Mouse (Mus musculus) B cell, adult (primary cell): ENCODE measurements around the gene Tcp11x2. TPM values are rescaled to one million over a fixed set of nuclear protein-coding genes. Genes with fewer than 3 reads are reported as not detected.

Source experiments
- total RNA-seq: library from RNA; stranded (reverse); gene quantifications from 4 replicates; pipeline ENCODE4 v1.2.4, GENCODE M21; 2023; ENCODE audit not compliant: inconsistent age

Gene Tcp11x2
- total RNA-seq: not detected in 4 replicates

DNA sequence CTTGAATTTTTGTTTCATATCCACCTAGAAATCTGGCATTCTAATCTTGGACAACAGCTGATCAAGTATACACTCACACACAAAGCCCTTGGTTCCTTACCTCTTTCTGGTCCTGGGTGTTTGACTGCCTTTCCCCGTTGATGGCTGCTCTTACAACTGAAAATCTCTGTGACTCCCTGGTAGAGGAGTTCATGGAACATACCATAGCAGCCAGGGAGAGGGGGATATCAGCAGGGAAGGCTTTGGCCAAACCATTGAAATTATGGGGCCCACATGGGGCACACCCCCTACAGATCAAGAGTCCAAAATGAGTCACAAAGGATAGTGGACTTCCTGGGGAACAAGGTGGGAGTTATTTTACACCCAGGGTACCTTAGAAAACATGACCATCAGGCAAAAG lies at the start of gene Tcp11x2:
Gene Tcp11x2, minus strand, starts transcription at position 158 of the 400 bp plus-strand sequence.

DNA sequence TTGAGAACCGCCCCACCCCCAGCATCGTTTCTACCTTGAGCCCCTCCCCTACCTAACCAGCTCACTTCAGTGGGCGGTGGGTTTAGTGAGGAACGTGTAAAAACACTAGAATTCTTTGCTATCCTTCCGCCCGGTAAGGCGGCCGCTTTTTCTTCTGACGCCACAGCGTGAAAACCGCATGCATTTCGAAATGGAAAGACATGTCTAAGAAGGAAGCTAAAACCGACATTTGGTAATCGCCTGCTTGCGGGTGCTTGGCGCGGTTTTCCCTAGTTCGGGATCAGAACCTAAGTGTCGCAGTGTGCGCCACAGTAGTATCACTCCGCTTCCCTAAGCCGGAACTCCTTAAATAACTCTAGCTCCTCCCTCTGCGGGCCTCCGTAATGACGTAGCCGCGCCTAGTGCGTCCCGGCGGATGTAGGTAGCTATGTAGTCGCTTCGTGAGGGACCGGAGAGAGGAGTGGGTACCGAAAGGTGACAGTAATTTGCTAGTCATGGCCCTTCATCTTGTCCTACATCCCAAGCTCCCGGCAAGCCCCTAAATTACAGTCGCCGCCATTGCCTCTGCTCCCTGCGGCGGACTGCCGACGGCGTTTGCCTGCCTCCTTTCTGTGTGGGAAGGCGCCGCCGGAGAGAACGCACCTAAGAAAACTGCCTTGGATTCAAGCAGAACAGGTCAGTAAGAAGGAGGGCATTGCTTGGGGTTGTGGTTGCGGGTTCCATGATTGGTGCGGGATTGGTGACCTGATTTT lies 48.9 kb upstream of the Tcp11x2 start, which contains the start of the genes Armcx5 and Gprasp1:
Gene Armcx5, plus strand, starts transcription at position 430 of the 752 bp plus-strand sequence.
Gene Gprasp1, plus strand, starts transcription at position 430 of the 752 bp plus-strand sequence.

DNA sequence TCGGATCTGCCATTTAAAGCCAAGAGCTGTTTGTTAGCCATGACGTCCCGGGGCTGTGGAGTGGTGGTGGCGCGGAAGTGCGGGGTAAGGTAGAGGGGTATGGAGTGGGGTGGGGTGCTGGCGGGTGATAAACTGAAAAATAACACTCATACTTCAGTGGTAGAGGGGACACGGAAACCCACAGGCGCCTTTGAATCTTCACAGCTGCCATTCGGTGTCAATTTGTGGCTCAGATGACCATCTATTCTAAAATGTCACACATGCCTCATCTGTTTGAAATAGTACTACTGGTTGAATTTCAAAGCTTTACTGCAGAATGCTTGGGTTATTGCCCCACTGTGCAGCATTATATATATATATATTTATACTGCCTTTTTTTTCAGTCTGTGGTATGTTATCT lies 31.6 kb upstream of the Tcp11x2 start, which contains the start of gene Tmsb15a:
Gene Tmsb15a, minus strand, starts transcription at position 101 of the 400 bp plus-strand sequence.

DNA sequence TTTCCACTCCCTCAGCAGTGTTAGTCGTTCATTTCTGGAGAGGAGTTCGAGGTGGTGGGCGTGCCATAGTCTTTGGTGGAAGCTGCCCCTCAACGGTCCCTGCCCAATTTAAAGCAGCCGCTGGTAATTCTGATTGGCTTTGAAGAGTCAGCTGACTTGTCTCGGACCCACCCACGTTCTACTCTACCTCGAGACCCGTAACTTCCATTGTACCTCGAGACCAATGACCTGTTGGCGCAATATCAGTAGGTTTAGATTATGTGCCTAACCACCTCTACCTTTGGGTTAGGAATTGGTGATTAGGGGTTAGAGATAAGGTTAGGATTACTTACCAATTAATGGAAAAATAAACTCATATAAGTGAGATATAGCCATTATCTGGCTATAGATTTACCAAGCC lies 66.0 kb downstream of the Tcp11x2 start, which contains the start of gene Prame:
Gene Prame, minus strand, starts transcription at position 101 of the 400 bp plus-strand sequence.

Other genes with a start within 250 kb of the Tcp11x2 start
- not detected in 4 replicates for gene AV320801, start 199.2 kb downstream of the Tcp11x2 start, total RNA-seq
- not detected in 4 replicates for gene Nxf7, start 95.0 kb downstream of the Tcp11x2 start, total RNA-seq
- gene Prame, start 66.1 kb downstream of the Tcp11x2 start, total RNA-seq: not detected in 4 replicates
- gene Tmsb15a, start 31.5 kb upstream of the Tcp11x2 start, total RNA-seq: not detected in 4 replicates
- 28.9 to 31.8 TPM (median 30.6 TPM) in 4 replicates for gene Armcx5, start 48.9 kb upstream of the Tcp11x2 start, total RNA-seq
- gene Gprasp1, start 48.9 kb upstream of the Tcp11x2 start, total RNA-seq: 44.7 to 55.8 TPM (median 51.3 TPM) in 4 replicates
- 11.2 to 13.6 TPM (median 12.3 TPM) in 4 replicates for gene Bhlhb9, start 103.8 kb upstream of the Tcp11x2 start, total RNA-seq
- gene Gprasp2, start 145.2 kb upstream of the Tcp11x2 start, total RNA-seq: 7.7 to 13.8 TPM (median 11.8 TPM) in 4 replicates